Mouse (Mus musculus): ENCODE data around the gene 6030468B19Rik. TPM values are rescaled to one million over a fixed set of nuclear protein-coding genes. Genes with fewer than 3 reads are reported as not detected.
"Not testable (repeated sequence)": the region's sequence is repeated elsewhere in the genome, so short reads cannot be mapped to it uniquely, and the experiment has no call there.

Gene 6030468B19Rik
- total and polyA plus RNA-seq, 3 experiments: 0.16 TPM; not detected in 2

GRCm38 (mm10) chr11:117810401-117811046 is 13.1 kb downstream of the 6030468B19Rik start:
- H3K27ac ChIP-seq: peak overlapping the region; percentile 90
- H3K9ac ChIP-seq (ENCODE audit: low read depth, low read length): peak overlapping the region; percentile 94
- peaks cover 2% of the 10 kb centered on the region for H3K79me2 ChIP-seq (replicated peaks; ENCODE audit: control insufficient read depth, insufficient read depth, low read length)
- intact Hi-C loops (cut with DNase I): loop anchor here (1.0 kb wide), 1 partner anchor 13 kb away; no protein-coding TSS in a partner anchor
- no peaks in the 10 kb centered on the region for H3K36me3 ChIP-seq (ENCODE audit: control insufficient read depth, insufficient read depth, low read length)
- peak overlapping the region; percentile 96 for H3K4me3 ChIP-seq
- DNase-seq: peak; percentile 89 to 90
- no peaks in the 10 kb centered on the region for H3K27me3 ChIP-seq (ENCODE audit: control insufficient read depth, insufficient read depth, low read length)
- H3K4me1 ChIP-seq (ENCODE audit: control insufficient read depth, insufficient read depth, low read length): peaks cover 2% of the 10 kb centered on the region
- TF ChIP-seq POLR2A (IDR thresholded peaks at IDR 0.05; ENCODE audit: insufficient read depth, low read depth, low read length): 0 out of 2 replicates have a peak, but pooled peaks have one; percentile 37
- TF ChIP-seq EP300 (IDR thresholded peaks at IDR 0.05; ENCODE audit: insufficient read depth, low read depth, low read length): 0 out of 2 replicates have a peak, but pooled peaks have one; percentile 42
- peak; percentile 73 for TF ChIP-seq CTCF (IDR thresholded peaks at IDR 0.05)
- WGBS: 1% methylated on average over 21 of the region's 21 CpGs

GRCm38 (mm10) chr11:117813867-117814266 is 16.4 kb downstream of the 6030468B19Rik start:
- WGBS: 38% methylated on average over 5 of the region's 5 CpGs
- no peaks in the 10 kb centered on the region for H3K27me3 ChIP-seq (ENCODE audit: control insufficient read depth, insufficient read depth, low read length)
- no peak overlapping the region for H3K9ac ChIP-seq (ENCODE audit: low read depth, low read length)
- intact Hi-C loops (cut with DNase I): no loop called here
- peaks cover 6% of the 10 kb centered on the region for H3K4me1 ChIP-seq (ENCODE audit: control insufficient read depth, insufficient read depth, low read length)
- no peaks in the 10 kb centered on the region for H3K36me3 ChIP-seq (ENCODE audit: control insufficient read depth, insufficient read depth, low read length)
- H3K4me3 ChIP-seq: no peak overlapping the region
- peak overlapping the region; percentile 72 for H3K27ac ChIP-seq
- DNase-seq: no peak
- no peak for TF ChIP-seq POLR2A (IDR thresholded peaks at IDR 0.05; ENCODE audit: insufficient read depth, low read depth, low read length)
- no peak for TF ChIP-seq CTCF (IDR thresholded peaks at IDR 0.05)
- no peak for TF ChIP-seq EP300 (IDR thresholded peaks at IDR 0.05; ENCODE audit: insufficient read depth, low read depth, low read length)
- peaks cover 2% of the 10 kb centered on the region for H3K79me2 ChIP-seq (replicated peaks; ENCODE audit: control insufficient read depth, insufficient read depth, low read length)

GRCm38 (mm10) chr11:117814704-117815366 is 17.4 kb downstream of the 6030468B19Rik start:
- Histone ChIP-seq H3K4me3 (no peak overlapping the region), H3K4me1 (ENCODE audit: control insufficient read depth, insufficient read depth, low read length) (peaks cover 6% of the 10 kb centered on the region), H3K36me3 (ENCODE audit: control insufficient read depth, insufficient read depth, low read length) (no peaks in the 10 kb centered on the region), H3K79me2 (replicated peaks; ENCODE audit: control insufficient read depth, insufficient read depth, low read length) (peaks cover 2% of the 10 kb centered on the region), H3K27me3 (ENCODE audit: control insufficient read depth, insufficient read depth, low read length) (no peaks in the 10 kb centered on the region), H3K9ac (ENCODE audit: low read depth, low read length) (no peak overlapping the region), H3K27ac (peak overlapping the region; percentile 72)
- DNase-seq: no peak
- intact Hi-C loops (cut with DNase I): no loop called here
- WGBS: 63% methylated on average over 6 of the region's 6 CpGs
- TF ChIP-seq EP300 (IDR thresholded peaks at IDR 0.05; ENCODE audit: insufficient read depth, low read depth, low read length) (no peak), CTCF (IDR thresholded peaks at IDR 0.05) (no peak), POLR2A (IDR thresholded peaks at IDR 0.05; ENCODE audit: insufficient read depth, low read depth, low read length) (no peak)

DNA sequence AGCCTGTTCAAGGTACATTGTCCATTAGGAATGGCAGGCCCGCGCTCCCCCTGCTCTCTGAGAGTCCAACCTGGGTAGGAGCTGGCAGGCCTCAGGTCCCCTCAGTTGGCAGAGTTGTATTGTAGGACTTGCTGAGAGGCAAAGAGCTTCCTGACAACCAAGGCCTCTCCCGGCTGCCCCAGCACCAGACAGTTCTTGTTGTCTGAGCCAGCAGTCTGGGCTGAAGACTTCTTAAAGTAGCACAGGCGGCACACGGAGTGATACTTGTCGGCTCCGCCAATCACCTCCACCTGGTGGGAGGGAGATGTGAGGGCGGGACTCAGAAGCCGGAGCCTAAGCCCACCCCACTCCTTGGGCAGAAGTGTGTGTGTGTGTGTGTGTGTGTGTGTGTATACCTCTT is 18.4 kb downstream of the 6030468B19Rik start:
- DNase-seq; intact Hi-C loops (cut with DNase I): not testable (repeated sequence)

DNA sequence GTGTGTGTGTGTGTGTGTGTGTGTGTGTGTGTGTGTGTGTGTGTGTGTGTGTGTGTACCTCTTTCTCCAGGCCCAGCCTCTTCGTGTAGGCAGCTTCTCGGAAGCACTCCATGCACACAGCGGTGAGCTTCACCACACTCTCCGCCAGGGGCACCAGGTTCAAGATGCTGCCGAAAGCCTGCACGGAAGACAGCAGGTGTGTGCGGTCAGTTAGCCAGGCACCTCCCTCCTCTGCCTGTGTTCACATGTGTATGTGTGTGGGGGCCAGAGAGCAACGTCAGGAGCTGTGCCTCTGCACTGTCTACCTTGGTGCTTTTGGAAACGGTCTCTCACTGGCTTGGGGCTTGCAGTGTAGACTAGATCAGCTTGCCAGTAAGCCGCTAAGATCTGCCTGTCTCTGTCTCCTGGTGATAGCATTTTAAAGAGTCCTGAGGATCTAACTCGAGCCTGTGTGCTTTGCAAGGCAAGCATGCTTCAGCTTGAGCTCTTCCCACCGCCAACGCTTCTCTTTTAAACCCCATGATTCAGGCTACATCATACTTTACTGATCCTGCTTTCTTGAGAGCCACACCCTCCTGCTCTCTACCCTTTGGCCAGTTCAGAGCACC is 19.0 kb downstream of the 6030468B19Rik start:
- no peak overlapping the region for H3K9ac ChIP-seq (ENCODE audit: low read depth, low read length)
- no peaks in the 10 kb centered on the region for H3K36me3 ChIP-seq (ENCODE audit: control insufficient read depth, insufficient read depth, low read length)
- WGBS: 74% methylated on average over 13 of the region's 13 CpGs

More for the DNA sequence above, 18.4 kb downstream of the 6030468B19Rik start:
- H3K4me1 ChIP-seq (ENCODE audit: control insufficient read depth, insufficient read depth, low read length); H3K4me3 ChIP-seq; H3K9ac ChIP-seq (ENCODE audit: low read depth, low read length); H3K36me3 ChIP-seq (ENCODE audit: control insufficient read depth, insufficient read depth, low read length); H3K79me2 ChIP-seq (replicated peaks; ENCODE audit: control insufficient read depth, insufficient read depth, low read length); H3K27me3 ChIP-seq (ENCODE audit: control insufficient read depth, insufficient read depth, low read length): not testable (repeated sequence)
- H3K27ac ChIP-seq: 0 out of 2 replicates have a peak overlapping the region, but pooled peaks have one; percentile 28
- WGBS: 55% methylated on average over 9 of the region's 9 CpGs

More for the DNA sequence above, 19.0 kb downstream of the 6030468B19Rik start:
- intact Hi-C loops (cut with DNase I): no loop called here
- Histone ChIP-seq H3K79me2 (replicated peaks; ENCODE audit: control insufficient read depth, insufficient read depth, low read length) (peaks cover 1% of the 10 kb centered on the region), H3K27ac (no peak overlapping the region), H3K4me3 (no peak overlapping the region), H3K27me3 (ENCODE audit: control insufficient read depth, insufficient read depth, low read length) (no peaks in the 10 kb centered on the region), H3K4me1 (ENCODE audit: control insufficient read depth, insufficient read depth, low read length) (peaks cover 6% of the 10 kb centered on the region)
- TF ChIP-seq EP300 (IDR thresholded peaks at IDR 0.05; ENCODE audit: insufficient read depth, low read depth, low read length) (no peak), POLR2A (IDR thresholded peaks at IDR 0.05; ENCODE audit: insufficient read depth, low read depth, low read length) (no peak), CTCF (IDR thresholded peaks at IDR 0.05) (no peak)
- DNase-seq: no peak

Measured in heart, adult 2 months (tissue).